Mouse (Mus musculus) heart, adult 2 months (tissue): ENCODE measurements around the gene Slc22a16.
"Not testable (repeated sequence)": the region's sequence is repeated elsewhere in the genome, so short reads cannot be mapped to it uniquely, and the experiment has no call there.

Source experiments
- CTCF ChIP-seq: fragments of 200-600 bp; IDR thresholded peaks from 2 replicates; pipeline ENCODE4 v1.8.1; 2022; ENCODE audit warnings: antibody characterized with exemption, mild to moderate bottlenecking, moderate library complexity
- EP300 ChIP-seq: fragments of 200-500 bp; IDR thresholded peaks from 2 replicates; pipeline ENCODE4 v1.6.1; 2011; ENCODE audit warnings: low read depth, low read length, control low read depth; ENCODE audit not compliant: insufficient read depth
- POLR2A ChIP-seq: fragments of 200-500 bp; IDR thresholded peaks from 2 replicates; pipeline ENCODE4 v1.6.1; 2011; ENCODE audit warnings: mild to moderate bottlenecking, low read depth, low read length, control low read depth; ENCODE audit not compliant: insufficient read depth

- TF ChIP-seq CTCF, POLR2A, EP300: not testable (repeated sequence)
These were observed 4.4 kb upstream of the Slc22a16 start for GRCm38 (mm10) chr10:40565695-40566094.
